Mouse (Mus musculus) C2C12 (cell line): ENCODE data around the gene Ece1. TPM values are rescaled to one million over a fixed set of nuclear protein-coding genes. Genes with fewer than 3 reads are reported as not detected.

Experiments
- H3K27me3 ChIP-seq: one replicate; pipeline ENCODE4 v1.6.1; 2011; ENCODE audit not compliant: control insufficient read depth, insufficient read depth, insufficient read length
- H3K36me3 ChIP-seq: one replicate; pipeline ENCODE4 v1.6.1; 2011; ENCODE audit not compliant: control insufficient read depth, insufficient read depth
- H3K4me3 ChIP-seq: one replicate; pipeline ENCODE4 v1.5.1; 2011; ENCODE audit warnings: mild to moderate bottlenecking, control low read depth; ENCODE audit not compliant: poor library complexity, insufficient read depth, severe bottlenecking
- H3K79me2 ChIP-seq: one replicate; pipeline ENCODE4 v1.6.1; 2011; ENCODE audit not compliant: control insufficient read depth, insufficient read depth
- H3K79me3 ChIP-seq: one replicate; pipeline ENCODE4 v1.6.1; 2011; ENCODE audit warnings: low read depth, control low read depth
- H3ac ChIP-seq: one replicate; pipeline ENCODE3; 2011; ENCODE audit warnings: low read depth; ENCODE audit not compliant: control insufficient read depth, insufficient read length
- CEBPB ChIP-seq: IDR thresholded peaks from one replicate; pipeline ENCODE4 v1.6.1; 2011; ENCODE audit warnings: low read depth, mild to moderate bottlenecking, control low read depth, moderate library complexity
- CTCF ChIP-seq: IDR thresholded peaks from one replicate; pipeline ENCODE4 v1.5.1; 2011; ENCODE audit not compliant: control insufficient read depth, insufficient read depth, insufficient read length
- FOSL1 ChIP-seq: IDR thresholded peaks from one replicate; pipeline ENCODE4 v1.8.0; 2011; ENCODE audit warnings: mild to moderate bottlenecking, low read length; ENCODE audit not compliant: poor library complexity, insufficient read depth, severe bottlenecking
- MAX ChIP-seq: IDR thresholded peaks from one replicate; pipeline ENCODE4 v1.6.1; 2011; ENCODE audit warnings: mild to moderate bottlenecking, control low read depth
- MYOD1 ChIP-seq: IDR thresholded peaks from one replicate; pipeline ENCODE4 v1.6.1; 2011; ENCODE audit warnings: low read depth; ENCODE audit not compliant: control insufficient read depth, insufficient read length
- MYOG ChIP-seq: IDR thresholded peaks from one replicate; pipeline ENCODE4 v1.6.1; 2011; ENCODE audit not compliant: control insufficient read depth, insufficient read length; ENCODE audit errors: extremely low read depth
- USF1 ChIP-seq: IDR thresholded peaks from one replicate; pipeline ENCODE4 v1.6.1; 2011; ENCODE audit warnings: low read depth, mild to moderate bottlenecking, control low read depth, moderate library complexity
- polyA plus RNA-seq: library from polyadenylated mRNA; unstranded; fragments of >200 nt; fragmentation: generic; extraction: Trizol; gene quantifications from one replicate; pipeline ENCODE4 v1.2.1, GENCODE M21; 2012; ENCODE audit warnings: missing spikeins

Ece1 gene
- polyA plus RNA-seq, 1 experiment, result 198 TPM

DNA sequence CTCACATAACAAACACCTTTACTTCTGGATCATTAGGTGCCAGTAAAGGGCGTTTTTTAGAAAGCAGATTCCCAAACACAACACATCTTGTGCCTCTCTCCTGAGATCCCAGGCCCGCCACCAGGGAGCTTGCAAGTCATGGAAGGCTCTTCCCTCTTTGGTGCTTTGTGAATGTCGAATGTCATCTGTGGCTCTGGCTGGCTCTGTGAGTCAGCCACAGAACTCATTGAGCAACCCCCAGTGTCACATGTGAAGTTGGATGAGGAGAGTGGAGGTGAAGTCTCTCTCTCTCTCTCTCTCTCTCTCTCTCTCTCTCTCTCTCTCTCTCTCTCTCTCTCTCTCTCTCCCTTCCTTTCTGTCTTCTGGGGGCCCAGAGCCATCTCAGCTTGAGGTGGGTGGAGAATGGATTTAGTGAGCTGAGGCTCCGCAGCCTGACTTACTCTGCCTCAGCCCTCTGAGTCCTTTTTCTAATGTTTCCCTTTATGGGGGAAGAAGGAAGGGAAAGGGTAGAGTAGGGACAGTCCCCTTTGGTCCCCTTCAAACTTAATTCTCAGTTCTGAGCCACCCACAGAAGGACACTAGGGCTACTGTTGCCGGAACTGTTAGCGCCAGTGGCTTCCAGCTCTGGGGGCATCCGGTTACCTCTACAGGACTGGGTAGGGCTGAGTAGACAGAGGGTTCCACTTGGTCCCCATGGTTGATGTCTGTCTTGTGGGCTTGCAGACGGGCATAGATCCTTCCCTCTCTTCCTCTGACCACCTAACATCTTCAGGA lies 17.5 kb downstream of the Ece1 start:
- no peak overlapping the region for H3ac ChIP-seq
- no peaks in the 10 kb centered on the region for H3K27me3 ChIP-seq
- TF ChIP-seq CTCF, result no peak
- TF ChIP-seq USF1, result no peak
- no peak for TF ChIP-seq MYOD1
- TF ChIP-seq MYOG, result no peak
- TF ChIP-seq MAX, result no peak
- no peak for TF ChIP-seq FOSL1
- TF ChIP-seq CEBPB, result no peak
- H3K4me3 ChIP-seq, result no peak overlapping the region
- H3K79me2 ChIP-seq, result no peaks in the 10 kb centered on the region
- no peaks in the 10 kb centered on the region for H3K36me3 ChIP-seq
- H3K79me3 ChIP-seq, result peaks cover 2% of the 10 kb centered on the region

GRCm38 (mm10) chr4:137881445-137881844 lies 19.4 kb downstream of the Ece1 start:
- no peak overlapping the region for H3ac ChIP-seq
- TF ChIP-seq FOSL1, result no peak
- TF ChIP-seq MAX, result no peak
- no peak for TF ChIP-seq CEBPB
- TF ChIP-seq MYOG, result no peak
- no peak for TF ChIP-seq MYOD1
- TF ChIP-seq CTCF, result no peak
- TF ChIP-seq USF1, result no peak
- no peaks in the 10 kb centered on the region for H3K79me2 ChIP-seq
- H3K79me3 ChIP-seq, result peaks cover 2% of the 10 kb centered on the region
- no peaks in the 10 kb centered on the region for H3K27me3 ChIP-seq
- H3K4me3 ChIP-seq, result no peak overlapping the region
- H3K36me3 ChIP-seq, result no peaks in the 10 kb centered on the region

DNA sequence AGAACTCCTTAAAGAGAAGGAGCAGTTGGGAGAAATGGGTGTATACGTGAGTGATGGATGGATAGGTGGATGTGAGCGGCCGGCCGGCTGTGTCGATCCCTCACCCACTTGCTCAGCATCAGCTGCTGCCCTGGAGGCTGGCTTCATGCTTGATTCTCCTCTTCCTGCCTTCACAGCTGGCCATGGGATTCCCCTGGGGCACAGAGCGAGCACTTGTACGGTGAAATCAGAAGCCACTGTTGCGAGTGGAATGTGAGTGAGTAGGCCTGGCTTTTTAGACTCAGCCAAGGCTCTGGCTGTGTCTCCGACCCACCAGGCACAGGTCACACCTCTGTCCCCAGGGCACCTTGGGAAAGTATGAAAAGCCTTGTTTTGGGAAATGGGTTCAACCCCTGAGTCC lies 20.6 kb downstream of the Ece1 start:
- TF ChIP-seq MAX (no peak), USF1 (no peak), FOSL1 (no peak), MYOD1 (no peak), CTCF (no peak), CEBPB (no peak), MYOG (no peak)

GRCm38 (mm10) chr4:137883513-137884150 lies 21.6 kb downstream of the Ece1 start:
- Histone ChIP-seq H3K4me3 (no peak overlapping the region), H3K36me3 (no peaks in the 10 kb centered on the region), H3K27me3 (no peaks in the 10 kb centered on the region), H3K79me2 (no peaks in the 10 kb centered on the region), H3ac (no peak overlapping the region), H3K79me3 (no peaks in the 10 kb centered on the region)
- TF ChIP-seq MYOD1 (no peak), MAX (no peak), CTCF (no peak), CEBPB (no peak), USF1 (no peak), FOSL1 (no peak)

More for the DNA sequence above, 20.6 kb downstream of the Ece1 start:
- H3ac ChIP-seq, result no peak overlapping the region
- H3K27me3 ChIP-seq, result no peaks in the 10 kb centered on the region
- no peaks in the 10 kb centered on the region for H3K36me3 ChIP-seq
- no peaks in the 10 kb centered on the region for H3K79me3 ChIP-seq
- no peak overlapping the region for H3K4me3 ChIP-seq
- H3K79me2 ChIP-seq, result no peaks in the 10 kb centered on the region

DNA sequence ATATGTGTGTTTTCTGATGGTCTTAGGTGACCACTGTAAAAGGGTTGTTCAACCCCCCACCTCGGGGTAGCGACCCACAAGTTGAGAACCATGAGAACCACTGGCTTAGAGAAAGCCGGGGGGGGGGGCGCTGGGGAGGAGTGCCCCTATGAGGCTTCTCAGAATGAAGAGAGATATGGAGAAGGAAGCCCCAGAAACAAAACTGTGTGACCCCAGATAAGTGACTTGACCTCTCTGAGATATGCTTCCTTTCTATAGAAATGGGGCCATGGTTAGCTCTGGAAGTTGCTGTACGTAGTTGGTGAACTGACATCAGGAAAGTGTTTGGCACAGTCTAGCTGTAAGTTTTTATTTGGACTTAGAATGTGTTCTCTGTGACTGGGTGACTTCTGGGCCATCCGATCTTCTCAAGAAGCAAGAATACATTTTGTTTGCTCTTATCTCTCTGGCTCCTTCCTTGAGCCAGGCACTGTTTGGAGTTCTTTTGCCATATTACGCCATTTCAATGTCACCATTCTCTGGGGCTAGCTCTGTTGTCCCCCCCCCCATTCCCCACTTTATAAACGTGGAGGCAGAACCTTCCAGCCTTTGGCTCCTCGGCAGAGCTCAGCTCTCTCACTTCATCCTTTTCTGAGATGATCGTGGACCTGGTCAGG lies 25.4 kb downstream of the Ece1 start:
- no peak for TF ChIP-seq MYOG
- TF ChIP-seq FOSL1, result no peak
- TF ChIP-seq USF1, result no peak
- Histone ChIP-seq H3K36me3 (no peaks in the 10 kb centered on the region), H3K79me2 (peaks cover 18% of the 10 kb centered on the region), H3K4me3 (no peak overlapping the region), H3K27me3 (no peaks in the 10 kb centered on the region), H3ac (no peak overlapping the region), H3K79me3 (peaks cover 4% of the 10 kb centered on the region)

GRCm38 (mm10) chr4:137887993-137888388 lies 26.0 kb downstream of the Ece1 start:
- H3K4me3 ChIP-seq, result no peak overlapping the region
- peaks cover 4% of the 10 kb centered on the region for H3K79me3 ChIP-seq
- H3K36me3 ChIP-seq, result no peaks in the 10 kb centered on the region
- TF ChIP-seq FOSL1, result no peak
- peak; percentile 66 for TF ChIP-seq MYOD1
- H3K79me2 ChIP-seq, result peaks cover 18% of the 10 kb centered on the region
- H3ac ChIP-seq, result no peak overlapping the region
- no peaks in the 10 kb centered on the region for H3K27me3 ChIP-seq
